22 mouse cellular contexts compared by ENCODE assay signal in the genomic region with DNA sequence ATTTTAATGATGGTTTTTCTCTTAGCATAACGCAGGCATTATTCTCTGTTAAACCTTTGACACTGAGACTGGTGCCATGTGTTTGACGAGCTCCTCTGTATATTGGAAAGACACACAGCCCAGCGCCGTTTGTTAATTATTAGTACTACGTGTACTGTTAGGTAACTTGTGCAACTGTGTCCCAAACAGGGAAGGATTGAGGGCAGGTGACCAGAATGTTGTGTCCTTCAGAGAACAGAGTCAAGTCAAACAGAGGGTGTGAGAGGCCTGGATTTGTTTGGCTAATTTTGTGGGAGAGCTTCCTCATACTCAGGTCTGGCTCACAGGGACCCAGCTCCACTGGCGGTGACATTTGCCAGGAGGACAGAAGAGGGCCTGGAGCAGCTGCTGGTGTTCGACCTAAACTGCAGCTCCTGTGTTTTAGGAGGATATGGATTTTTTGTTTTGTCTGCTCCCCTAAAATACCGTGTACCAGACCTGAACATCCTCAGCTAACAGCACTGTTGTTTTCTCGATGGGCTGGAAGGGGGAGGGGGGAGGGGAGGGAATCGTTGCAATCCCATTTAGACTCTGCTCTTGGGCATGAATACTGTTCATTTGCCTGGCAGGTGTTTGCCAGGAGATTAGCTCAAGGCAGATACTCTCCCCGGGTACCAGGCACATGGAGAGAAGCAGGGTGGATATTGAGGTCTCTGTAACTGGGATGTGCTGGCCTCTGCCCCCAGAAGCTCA. TPM values are rescaled to one million over a fixed set of nuclear protein-coding genes. Genes with fewer than 3 reads are reported as not detected.
DNase-seq lines count a peak whose midpoint lies in the region; ATAC-seq lines count a peak whose summit lies in the region.
"Had no signal": no experiment of that assay in that cellular context is flagged by ENCODE, and none has a peak within 500 bp of the region (broad histone marks: within the 10 kb centered on the region; RNA-seq: fewer than 3 reads in every experiment).

No protein-coding gene starts in this region.

- no peak for ATAC-seq in heart, embryonic 12.5 days (ENCODE audit: insufficient number of reproducible peaks, low FRiP score)
- ATAC-seq in midbrain, embryonic 14.5 days (ENCODE audit: low FRiP score, low TSS enrichment) = no peak
- ATAC-seq in midbrain, embryonic 11.5 days (ENCODE audit: low FRiP score) = no peak
- ATAC-seq in intestine, embryonic 15.5 days = no peak
- ATAC-seq: activated CD4-positive, CD25-positive, alpha-beta regulatory T cell, adult 4 months; forebrain, embryonic 13.5 days had no signal

- H3K27ac ChIP-seq in heart, embryonic 12.5 days (ENCODE audit: poor library complexity, severe bottlenecking) = peak overlapping the region; percentile 36; the same call in 1 of the 2 replicates
- H3K27ac ChIP-seq in midbrain, embryonic 14.5 days (replicated peaks; ENCODE audit: low read depth, low read length) = no peak overlapping the region
- H3K27ac ChIP-seq in midbrain, embryonic 11.5 days (ENCODE audit: low read depth, low read length) = no peak overlapping the region
- no peak overlapping the region for H3K27ac ChIP-seq in intestine, embryonic 15.5 days
- H3K27ac ChIP-seq: forebrain, embryonic 13.5 days; limb, embryonic 12.5 days; macrophage; midbrain, embryonic 10.5 days had no signal

- H3K27me3 ChIP-seq in heart, embryonic 12.5 days (replicated peaks) = no peaks in the 10 kb centered on the region
- no peaks in the 10 kb centered on the region for H3K27me3 ChIP-seq in midbrain, embryonic 14.5 days (ENCODE audit: control insufficient read depth, insufficient read depth, low read length)
- H3K27me3 ChIP-seq in midbrain, embryonic 11.5 days (ENCODE audit: control insufficient read depth, insufficient read depth, low read length) = no peaks in the 10 kb centered on the region
- H3K27me3 ChIP-seq in intestine, embryonic 15.5 days (replicated peaks) = no peaks in the 10 kb centered on the region
- H3K27me3 ChIP-seq: forebrain, embryonic 13.5 days; limb, embryonic 12.5 days had no signal

- H3K9ac ChIP-seq in heart, embryonic 12.5 days = no peak overlapping the region
- H3K9ac ChIP-seq in midbrain, embryonic 14.5 days (replicated peaks; ENCODE audit: low read length) = no peak overlapping the region
- H3K9ac ChIP-seq in midbrain, embryonic 11.5 days (ENCODE audit: low read length) = no peak overlapping the region
- H3K9ac ChIP-seq in intestine, embryonic 15.5 days = no peak overlapping the region
- H3K9ac ChIP-seq: forebrain, embryonic 13.5 days; limb, embryonic 12.5 days had no signal

- peaks cover 69% of the 10 kb centered on the region for H3K36me3 ChIP-seq in heart, embryonic 12.5 days
- peaks cover 6% of the 10 kb centered on the region; the same call in 1 of the 2 replicates for H3K36me3 ChIP-seq in midbrain, embryonic 14.5 days (ENCODE audit: control insufficient read depth, insufficient read depth, low read length)
- H3K36me3 ChIP-seq in midbrain, embryonic 11.5 days (ENCODE audit: control insufficient read depth, insufficient read depth, low read length) = no peaks in the 10 kb centered on the region
- H3K36me3 ChIP-seq in intestine, embryonic 15.5 days = 0 out of 2 replicates have a peak, but pooled peaks cover under 1% of the 10 kb centered on the region
- H3K36me3 ChIP-seq: G1E had no signal

- no peak overlapping the region for H3K4me2 ChIP-seq in heart, embryonic 12.5 days
- no peak overlapping the region for H3K4me2 ChIP-seq in midbrain, embryonic 14.5 days (ENCODE audit: low read length)
- H3K4me2 ChIP-seq in midbrain, embryonic 11.5 days = no peak overlapping the region
- no peak overlapping the region for H3K4me2 ChIP-seq in intestine, embryonic 15.5 days (replicated peaks)
- H3K4me2 ChIP-seq: forebrain, embryonic 13.5 days; limb, embryonic 12.5 days had no signal

- 76% methylated on average over 11 of the region's 11 CpGs for WGBS in heart, embryonic 12.5 days
- WGBS in midbrain, embryonic 14.5 days = 69% methylated on average over 11 of the region's 11 CpGs
- 72% methylated on average over 11 of the region's 11 CpGs for WGBS in midbrain, embryonic 11.5 days
- WGBS in intestine, embryonic 15.5 days = 64% methylated on average over 11 of the region's 11 CpGs

- H3K4me3 ChIP-seq in heart, embryonic 12.5 days = no peak overlapping the region
- H3K4me3 ChIP-seq in midbrain, embryonic 14.5 days (replicated peaks; ENCODE audit: low read depth, low read length) = no peak overlapping the region
- H3K4me3 ChIP-seq in midbrain, embryonic 11.5 days (ENCODE audit: low read depth, low read length) = no peak overlapping the region
- no peak overlapping the region for H3K4me3 ChIP-seq in intestine, embryonic 15.5 days (replicated peaks)
- H3K4me3 ChIP-seq: erythroblast, embryonic 14.5 days; forebrain, embryonic 13.5 days; limb, embryonic 12.5 days; midbrain, embryonic 10.5 days had no signal

- intact Hi-C loops in heart, postnatal 14 days (cut with DNase I) = no loop called here

- peaks cover 32% of the 10 kb centered on the region for H3K4me1 ChIP-seq in heart, embryonic 12.5 days (replicated peaks)
- no peaks in the 10 kb centered on the region for H3K4me1 ChIP-seq in midbrain, embryonic 14.5 days (ENCODE audit: control insufficient read depth, insufficient read depth, low read length)
- H3K4me1 ChIP-seq in midbrain, embryonic 11.5 days (ENCODE audit: control insufficient read depth, insufficient read depth, low read length) = 0 out of 2 replicates have a peak, but pooled peaks cover 2% of the 10 kb centered on the region
- H3K4me1 ChIP-seq in intestine, embryonic 15.5 days (replicated peaks) = 0 out of 2 replicates have a peak, but pooled peaks cover 3% of the 10 kb centered on the region

- no peak for DNase-seq in heart, postnatal 14 days
- DNase-seq in kidney, postnatal 25 days = peak; percentile 21 to 47
- no peak for DNase-seq in kidney, adult 11 months
- DNase-seq in midbrain, embryonic 14.5 days = peak; percentile 19
- DNase-seq in midbrain, embryonic 11.5 days (ENCODE audit: low spot score, missing footprints) = no peak
- DNase-seq in yolk sac, embryonic 10.5 days (ENCODE audit: low spot score) = peak; percentile 29
- DNase-seq: adrenal gland, postnatal 10 days; cerebellum, adult 9-11 months; gastrocnemius, postnatal 14 days; heart, adult 18-20 months; thymus, postnatal 36 days had no signal

- no peaks in the 10 kb centered on the region for H3K9me3 ChIP-seq in heart, embryonic 12.5 days (replicated peaks)
- H3K9me3 ChIP-seq in midbrain, embryonic 14.5 days (ENCODE audit: control insufficient read depth, low read length) = no peaks in the 10 kb centered on the region
- no peaks in the 10 kb centered on the region for H3K9me3 ChIP-seq in midbrain, embryonic 11.5 days (ENCODE audit: control insufficient read depth, low read length)
- H3K9me3 ChIP-seq in intestine, embryonic 15.5 days = no peaks in the 10 kb centered on the region
- H3K9me3 ChIP-seq: forebrain, embryonic 13.5 days; limb, embryonic 12.5 days; midbrain, embryonic 10.5 days had no signal

RNA-seq across cellular contexts. Expression of a gene that starts 43.0 kb away (rescaled TPM):
- polyA plus RNA-seq in heart, embryonic 12.5 days (2016; fragmentation: Nextera tagmentation; extraction: Ambion mirVana) = 2.1 and 2.7 TPM in 2 replicates
- total RNA-seq in heart, postnatal 14 days (2021) = under 1 TPM; 0.10 to 0.12 TPM
- 0.57 TPM in 1 of 2 replicates, not detected in the other for polyA plus RNA-seq in midbrain, embryonic 14.5 days (2014; fragmentation: Nextera tagmentation; extraction: Ambion mirVana)
- polyA plus RNA-seq in midbrain, embryonic 11.5 days (2014; fragmentation: Nextera tagmentation; extraction: Ambion mirVana) = 0.37 and 0.94 TPM in 2 replicates
- 0.67 and 0.68 TPM in 2 replicates for polyA plus RNA-seq in intestine, embryonic 15.5 days (2015; fragmentation: Nextera tagmentation; extraction: Ambion mirVana)
- total RNA-seq: gastrocnemius, postnatal 14 days; heart, adult 18-20 months; layer of hippocampus, postnatal 10 days had no signal
- polyA plus RNA-seq: erythroblast, embryonic 14.5 days; G1E; large intestine, adult 2 months had no signal

Comparison
In these comparisons a context has a peak if more than half of its experiments do, and no peak if none do; other contexts are left out.
1. DNase-seq: peak in kidney, postnatal 25 days (2 of 2), midbrain, embryonic 14.5 days (single experiment) and yolk sac, embryonic 10.5 days (single experiment); none in heart, postnatal 14 days (0 of 2), kidney, adult 11 months (single experiment) and midbrain, embryonic 11.5 days (single experiment).